Mouse (Mus musculus) liver, embryonic 11.5 days (tissue): ENCODE results near the gene Tmem92. TPM values are rescaled to one million over a fixed set of nuclear protein-coding genes. Genes with fewer than 3 reads are reported as not detected.

Experiments
- ATAC-seq: fragments of 200-750 bp; cut with Nextera tagmentation; replicated peaks from 2 replicates; pipeline ENCODE4 v1.8.0; 2017; ENCODE audit warnings: moderate number of reproducible peaks, mild to moderate bottlenecking, moderate TSS enrichment, moderate library complexity; ENCODE audit not compliant: low FRiP score
- DNase-seq: peaks from one replicate; pipeline ENCODE4 v3.0.0-alpha.2; 2017; ENCODE audit warnings: low spot score
- H3K27ac ChIP-seq: fragments of 300-500 bp; sonication (generic); 2 replicates; pipeline ENCODE4 v1.5.1; 2014; ENCODE audit warnings: mild to moderate bottlenecking, low read depth, low read length, control low read depth
- H3K27me3 ChIP-seq: fragments of 300-500 bp; sonication (generic); replicated peaks from 2 replicates; pipeline ENCODE4 v1.6.1; 2014; ENCODE audit warnings: low read length, mixed read lengths; ENCODE audit not compliant: control insufficient read depth, insufficient read depth
- H3K36me3 ChIP-seq: fragments of 300-500 bp; sonication (generic); 2 replicates; pipeline ENCODE4 v1.6.1; 2014; ENCODE audit warnings: mild to moderate bottlenecking, low read length, moderate library complexity, mixed read lengths; ENCODE audit not compliant: control insufficient read depth, insufficient read depth
- H3K4me1 ChIP-seq: fragments of 300-500 bp; sonication (generic); replicated peaks from 2 replicates; pipeline ENCODE4 v1.6.1; 2014; ENCODE audit warnings: low read length, mixed read lengths; ENCODE audit not compliant: control insufficient read depth, insufficient read depth
- H3K4me2 ChIP-seq: fragments of 300-500 bp; sonication (generic); 2 replicates; pipeline ENCODE4 v1.6.1; 2014; ENCODE audit warnings: mild to moderate bottlenecking, control low read depth, moderate library complexity
- H3K4me3 ChIP-seq: fragments of 300-500 bp; sonication (generic); 2 replicates; pipeline ENCODE4 v1.5.1; 2014; ENCODE audit warnings: low read depth, low read length, control low read depth
- H3K9ac ChIP-seq: fragments of 300-500 bp; sonication (generic); 2 replicates; pipeline ENCODE4 v1.6.1; 2014; ENCODE audit warnings: low read depth, low read length, control low read depth
- H3K9me3 ChIP-seq: fragments of 300-500 bp; sonication (generic); 2 replicates; pipeline ENCODE4 v1.6.1; 2016; ENCODE audit warnings: low read length, inconsistent platforms, mixed read lengths; ENCODE audit not compliant: control insufficient read depth
- WGBS: fragments of 180-500 bp; shearing (Covaris S2); extraction: QIAGEN DNeasy Blood & Tissue Kit; methylation state at CpG from one replicate; pipeline ENCODE4 v1.1.7; 2014; 5-methylcytosine and 5-hydroxymethylcytosine counted together
- polyA plus RNA-seq: library from polyadenylated mRNA; unstranded; fragments of >200 nt; fragmentation: Nextera tagmentation; extraction: Ambion mirVana; gene quantifications from 2 replicates; pipeline ENCODE4 v1.2.1, GENCODE M21; 2014

The Tmem92 gene
- polyA plus RNA-seq, 1 experiment from 2014 or later, result not detected

DNA sequence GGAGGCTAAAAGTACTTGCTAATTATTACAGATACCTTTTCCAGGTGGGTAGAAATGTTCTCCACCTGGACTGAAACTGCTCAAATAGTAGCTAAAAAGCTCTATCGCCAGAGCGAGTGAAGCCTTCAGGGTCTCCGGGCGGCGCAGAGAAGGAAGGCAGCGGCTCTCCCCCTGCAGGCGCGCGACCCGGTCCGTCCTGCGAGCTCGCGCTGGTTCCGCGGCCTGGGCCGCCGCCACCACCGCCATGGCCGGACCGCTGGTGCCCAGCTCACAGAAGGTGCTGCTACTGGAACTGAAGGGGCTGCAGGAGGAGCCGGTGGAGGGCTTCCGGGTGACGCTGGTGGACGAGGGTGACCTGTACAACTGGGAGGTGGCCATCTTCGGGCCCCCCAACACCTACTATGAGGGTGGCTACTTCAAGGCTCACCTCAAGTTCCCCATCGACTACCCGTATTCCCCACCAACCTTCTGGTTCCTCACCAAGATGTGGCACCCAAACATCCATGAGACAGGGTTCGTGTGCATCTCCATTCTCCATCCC, 40.7 kb downstream of the Tmem92 start, which contains the start of gene Cdc34b:
Cdc34b (plus strand) TSS at position 51 of the 541 bp plus-strand sequence.
- H3K4me3 ChIP-seq, result no peak within 1 kb of the TSS
- DNase-seq, result no peak
- no peaks in the 10 kb centered on the region for H3K4me1 ChIP-seq
- H3K9ac ChIP-seq, result no peak within 1 kb of the TSS
- no peak within 1 kb of the TSS for H3K27ac ChIP-seq
- H3K4me2 ChIP-seq, result no peak within 1 kb of the TSS
- no peaks in the 10 kb centered on the region for H3K9me3 ChIP-seq
- no peak for ATAC-seq
- H3K36me3 ChIP-seq, result no peaks in the 10 kb centered on the region
- 64% methylated on average over 29 of the region's 29 CpGs for WGBS
- 0 out of 2 replicates have a peak, but pooled peaks cover 5% of the 10 kb centered on the region for H3K27me3 ChIP-seq

GRCm38 (mm10) chr11:94735746-94736145, 46.8 kb downstream of the Tmem92 start:
- H3K9ac ChIP-seq, result no peak overlapping the region
- ATAC-seq (no peak), DNase-seq (no peak)
- H3K4me2 ChIP-seq, result no peak overlapping the region
- H3K27ac ChIP-seq, result no peak overlapping the region
- no peaks in the 10 kb centered on the region for H3K36me3 ChIP-seq
- H3K9me3 ChIP-seq, result no peaks in the 10 kb centered on the region
- no peak overlapping the region for H3K4me3 ChIP-seq
- no peaks in the 10 kb centered on the region for H3K4me1 ChIP-seq
- H3K27me3 ChIP-seq, result 0 out of 2 replicates have a peak, but pooled peaks cover 2% of the 10 kb centered on the region
- 65% methylated on average over 2 of the region's 2 CpGs for WGBS

DNA sequence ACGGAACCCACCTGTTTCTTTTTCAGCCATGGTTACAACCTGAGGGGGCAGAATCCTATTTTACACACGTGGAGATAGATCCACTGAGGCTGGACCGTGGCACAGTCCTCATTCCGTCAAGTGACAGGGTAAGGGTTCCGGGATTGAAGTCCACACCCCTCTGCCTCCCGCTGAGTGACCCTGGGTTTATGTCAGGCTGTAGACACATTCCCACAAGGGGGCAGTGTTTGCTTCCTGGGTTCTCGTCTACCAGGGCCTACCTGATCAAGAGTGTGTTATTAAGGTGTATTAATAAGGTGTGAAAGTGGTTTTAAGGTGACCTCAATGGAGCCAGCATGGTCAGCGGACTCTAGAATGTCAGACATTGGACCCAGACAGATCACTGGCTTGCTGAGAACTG, 49.7 kb downstream of the Tmem92 start:
- no peak for DNase-seq
- ATAC-seq, result no peak

GRCm38 (mm10) chr11:94731229-94731628, 51.3 kb downstream of the Tmem92 start:
- no peak overlapping the region for H3K27ac ChIP-seq
- no peak overlapping the region for H3K4me3 ChIP-seq
- no peak for ATAC-seq
- H3K27me3 ChIP-seq, result no peaks in the 10 kb centered on the region
- H3K9me3 ChIP-seq, result no peaks in the 10 kb centered on the region
- H3K4me1 ChIP-seq, result no peaks in the 10 kb centered on the region
- no peak overlapping the region for H3K9ac ChIP-seq
- WGBS, result 73% methylated on average over 12 of the region's 12 CpGs
- no peak for DNase-seq
- H3K4me2 ChIP-seq, result no peak overlapping the region
- H3K36me3 ChIP-seq, result no peaks in the 10 kb centered on the region

More for the DNA sequence above, 49.7 kb downstream of the Tmem92 start:
- no peaks in the 10 kb centered on the region for H3K36me3 ChIP-seq
- no peak overlapping the region for H3K9ac ChIP-seq
- no peaks in the 10 kb centered on the region for H3K9me3 ChIP-seq
- no peaks in the 10 kb centered on the region for H3K27me3 ChIP-seq
- H3K4me3 ChIP-seq, result no peak overlapping the region
- no peaks in the 10 kb centered on the region for H3K4me1 ChIP-seq
- peak overlapping the region; percentile 23 for H3K4me2 ChIP-seq
- 36% methylated on average over 8 of the region's 8 CpGs for WGBS
- no peak overlapping the region for H3K27ac ChIP-seq

DNA sequence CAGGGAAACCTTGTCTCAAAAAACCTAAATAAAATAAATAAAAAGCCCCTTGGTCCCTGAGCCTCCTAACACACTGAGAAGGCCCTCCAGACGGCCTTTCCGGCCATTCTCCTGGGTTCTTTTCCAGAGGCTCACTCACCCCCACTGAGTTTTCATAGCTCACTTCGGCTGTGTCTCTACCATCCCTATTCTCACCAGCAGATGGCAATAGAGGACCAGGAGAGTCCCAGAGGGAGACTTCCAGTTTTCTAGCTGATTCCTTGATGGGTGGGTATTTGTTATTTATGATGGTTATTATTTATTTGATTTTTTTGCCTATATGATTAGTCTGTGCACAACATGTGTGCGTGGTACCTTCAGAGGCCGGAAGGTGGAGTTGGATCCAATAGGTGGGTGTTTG, 52.2 kb downstream of the Tmem92 start:
- Histone ChIP-seq H3K36me3 (no peaks in the 10 kb centered on the region), H3K4me2 (no peak overlapping the region), H3K4me3 (no peak overlapping the region), H3K27ac (no peak overlapping the region), H3K9me3 (no peaks in the 10 kb centered on the region), H3K27me3 (no peaks in the 10 kb centered on the region), H3K9ac (no peak overlapping the region), H3K4me1 (no peaks in the 10 kb centered on the region)
- WGBS, result 24% methylated on average over 5 of the region's 5 CpGs
- ATAC-seq, result no peak
- no peak for DNase-seq

- no peaks in the 10 kb centered on the region for H3K27me3 ChIP-seq
- H3K27ac ChIP-seq, result no peak overlapping the region
- no peak overlapping the region for H3K9ac ChIP-seq
- H3K36me3 ChIP-seq, result no peaks in the 10 kb centered on the region
- no peak overlapping the region for H3K4me2 ChIP-seq
- no peaks in the 10 kb centered on the region for H3K9me3 ChIP-seq
- no peaks in the 10 kb centered on the region for H3K4me1 ChIP-seq
- no peak for ATAC-seq
- WGBS, result 20% methylated on average over 4 of the region's 4 CpGs
- no peak overlapping the region for H3K4me3 ChIP-seq
- DNase-seq, result no peak
Observed at GRCm38 (mm10) chr11:94729565-94729964, 52.9 kb downstream of the Tmem92 start.

DNA sequence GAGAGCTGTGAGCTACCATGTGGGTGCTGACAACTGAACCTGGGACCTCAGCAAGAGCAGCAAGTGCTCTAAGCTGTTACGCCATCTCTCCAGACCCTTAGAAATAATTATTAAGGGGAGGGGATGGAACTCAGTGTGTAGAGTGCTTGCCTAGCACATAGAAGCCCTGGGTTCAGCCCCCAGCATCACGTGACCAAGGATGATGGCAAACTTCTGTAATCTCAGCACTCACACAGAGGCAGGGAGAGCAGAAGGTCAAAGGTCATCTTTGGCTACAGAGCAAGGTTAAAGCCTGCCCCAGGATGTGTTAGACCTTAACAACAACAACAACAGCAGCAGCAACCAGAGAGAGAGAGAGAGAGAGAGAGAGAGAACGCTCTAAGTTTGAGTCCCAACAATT, 54.0 kb downstream of the Tmem92 start:
- 76% methylated on average over 3 of the region's 3 CpGs for WGBS
- no peak overlapping the region for H3K4me2 ChIP-seq
- ATAC-seq (no peak), DNase-seq (no peak)
- H3K27ac ChIP-seq, result no peak overlapping the region
- no peaks in the 10 kb centered on the region for H3K4me1 ChIP-seq
- H3K9me3 ChIP-seq, result no peaks in the 10 kb centered on the region
- H3K4me3 ChIP-seq, result no peak overlapping the region
- no peaks in the 10 kb centered on the region for H3K27me3 ChIP-seq
- H3K9ac ChIP-seq, result no peak overlapping the region
- no peaks in the 10 kb centered on the region for H3K36me3 ChIP-seq

- H3K9ac ChIP-seq, result no peak overlapping the region
- 78% methylated on average over 3 of the region's 3 CpGs for WGBS
- no peak overlapping the region for H3K4me3 ChIP-seq
- H3K4me1 ChIP-seq, result no peaks in the 10 kb centered on the region
- H3K27me3 ChIP-seq, result no peaks in the 10 kb centered on the region
- H3K4me2 ChIP-seq, result no peak overlapping the region
- ATAC-seq, result no peak
- H3K36me3 ChIP-seq, result no peaks in the 10 kb centered on the region
- no peak for DNase-seq
- H3K9me3 ChIP-seq, result no peaks in the 10 kb centered on the region
- no peak overlapping the region for H3K27ac ChIP-seq
Observed at GRCm38 (mm10) chr11:94727306-94727705, 55.2 kb downstream of the Tmem92 start.
